Comparison of ENCODE assay signal across 8 mouse cellular contexts in the genomic region with DNA sequence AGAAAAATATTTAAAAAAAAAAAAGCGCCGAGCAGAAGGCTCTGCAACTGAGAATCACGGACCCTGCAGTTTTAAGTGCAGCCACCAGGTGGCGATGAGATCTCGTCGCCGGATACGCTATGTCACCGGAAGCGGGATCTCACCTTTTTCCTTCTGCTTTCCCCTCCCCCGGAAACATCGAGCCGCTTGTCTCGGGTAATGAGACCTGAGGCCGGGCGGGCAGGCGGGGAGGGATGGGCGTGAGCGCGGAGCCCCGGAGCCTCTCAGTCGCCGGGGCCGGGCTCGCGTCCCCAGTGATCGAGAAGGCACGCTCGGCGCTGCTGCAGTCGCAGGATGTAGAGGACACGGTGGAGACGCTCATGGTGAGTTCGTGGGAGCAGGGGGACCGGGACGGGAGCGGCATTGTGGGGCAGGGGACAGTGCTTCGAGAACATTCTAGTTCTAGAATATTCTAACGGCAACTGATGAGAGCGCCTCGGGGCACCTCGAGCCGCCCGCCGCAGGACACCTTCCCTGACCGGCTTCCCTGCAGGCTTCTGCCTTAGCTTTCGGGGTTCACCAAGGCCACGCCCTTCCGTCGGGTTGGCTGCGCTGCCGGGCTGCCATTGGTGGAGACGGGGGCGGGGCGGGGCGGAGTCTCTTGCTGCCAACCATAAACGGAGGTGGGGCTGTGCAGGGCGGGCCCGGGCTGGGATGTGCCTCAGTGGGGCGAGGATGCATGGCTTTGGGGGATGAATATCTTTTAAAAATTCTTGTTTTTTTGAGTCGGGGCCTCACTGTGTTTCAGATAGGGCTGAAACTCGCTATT. TPM values are rescaled to one million over a fixed set of nuclear protein-coding genes. Genes with fewer than 3 reads are reported as not detected.
DNase-seq lines count a peak whose midpoint lies in the region; ATAC-seq lines count a peak whose summit lies in the region.

Gene Slc25a38, plus strand, starts transcription at position 164 of the 808 bp plus-strand sequence.

- peak within 1 kb of the TSS; percentile 88 for H3K27ac ChIP-seq in brown adipose tissue, adult 24 weeks (replicated peaks; ENCODE audit: low read depth, low read length)
- peak within 1 kb of the TSS; percentile 95 for H3K27ac ChIP-seq in heart, embryonic 14.5 days (replicated peaks in 1 of 2; ENCODE audit: control insufficient read depth in 1 of 2, insufficient read depth in 1 of 2, low read depth in 2 of 2, low read length in 2 of 2)
- peak within 1 kb of the TSS; percentile 100 for H3K27ac ChIP-seq in liver, embryonic 13.5 days
- peak within 1 kb of the TSS; percentile 97 for H3K27ac ChIP-seq in stomach, embryonic 16.5 days (ENCODE audit: low read length)

- peak; percentile 95 for ATAC-seq in heart, embryonic 14.5 days (ENCODE audit: insufficient number of reproducible peaks, insufficient read depth, low FRiP score, low read depth)
- peak; percentile 79 for ATAC-seq in liver, embryonic 13.5 days (ENCODE audit: low read depth)
- peak; percentile 97 for ATAC-seq in stomach, embryonic 16.5 days (ENCODE audit: insufficient read depth, low FRiP score)

- H3K27me3 ChIP-seq in heart, embryonic 14.5 days (ENCODE audit: control insufficient read depth, insufficient read depth, low read length) = no peaks in the 10 kb centered on the region
- H3K27me3 ChIP-seq in liver, embryonic 13.5 days = no peaks in the 10 kb centered on the region
- H3K27me3 ChIP-seq in stomach, embryonic 16.5 days (ENCODE audit: control insufficient read depth, insufficient read depth, low read length) = no peaks in the 10 kb centered on the region

- peak within 1 kb of the TSS; percentile 85 for H3K4me2 ChIP-seq in heart, embryonic 14.5 days (ENCODE audit: low read length)
- peak within 1 kb of the TSS; percentile 95 for H3K4me2 ChIP-seq in liver, embryonic 13.5 days
- H3K4me2 ChIP-seq in stomach, embryonic 16.5 days (ENCODE audit: low read depth, low read length) = peak within 1 kb of the TSS; percentile 80

- peaks cover 4% of the 10 kb centered on the region; the same call in 1 of the 2 replicates for H3K4me1 ChIP-seq in brown adipose tissue, adult 24 weeks (ENCODE audit: control insufficient read depth, insufficient read depth, insufficient read length, low read length)
- H3K4me1 ChIP-seq in heart, embryonic 14.5 days (ENCODE audit: control insufficient read depth in 2 of 2, insufficient read depth in 2 of 2, low read length in 2 of 2) = peaks cover 2 to 8% of the 10 kb centered on the region in 2 experiments
- peaks cover 50% of the 10 kb centered on the region for H3K4me1 ChIP-seq in liver, embryonic 13.5 days (replicated peaks)
- peaks cover 20% of the 10 kb centered on the region for H3K4me1 ChIP-seq in stomach, embryonic 16.5 days (ENCODE audit: control insufficient read depth, insufficient read depth, low read length)

- no peaks in the 10 kb centered on the region for H3K9me3 ChIP-seq in heart, embryonic 14.5 days (ENCODE audit: control insufficient read depth, low read length)
- no peaks in the 10 kb centered on the region for H3K9me3 ChIP-seq in liver, embryonic 13.5 days (replicated peaks)
- no peaks in the 10 kb centered on the region for H3K9me3 ChIP-seq in stomach, embryonic 16.5 days (replicated peaks; ENCODE audit: control insufficient read depth, low read length)

- peak within 1 kb of the TSS; percentile 86 for H3K4me3 ChIP-seq in brown adipose tissue, adult 24 weeks (ENCODE audit: insufficient read depth, low read depth, low read length)
- peak within 1 kb of the TSS; percentile 83 to 93 for H3K4me3 ChIP-seq in heart, embryonic 14.5 days (ENCODE audit: control insufficient read depth in 1 of 2, insufficient read depth in 1 of 2, low read depth in 1 of 2, low read length in 2 of 2)
- H3K4me3 ChIP-seq in liver, embryonic 13.5 days (replicated peaks) = peak within 1 kb of the TSS; percentile 89
- H3K4me3 ChIP-seq in stomach, embryonic 16.5 days (replicated peaks; ENCODE audit: low read length) = peak within 1 kb of the TSS; percentile 80

- DNase-seq in CD4-positive, CD25-positive, alpha-beta regulatory T cell, adult 2 months (ENCODE audit: low read depth, low spot score) = peak; percentile 97
- DNase-seq in fibroblast of lung, adult 2 months (ENCODE audit: low read depth) = peak; percentile 82
- peak; percentile 97 for DNase-seq in kidney, postnatal 14 days
- DNase-seq in liver, embryonic 13.5 days = peak; percentile 96
- DNase-seq in neural tube, embryonic 10.5 days (ENCODE audit: extremely low spot score, low spot score) = peak; percentile 94

- H3K9ac ChIP-seq in heart, embryonic 14.5 days (ENCODE audit: low read length) = peak within 1 kb of the TSS; percentile 86
- peak within 1 kb of the TSS; percentile 94 for H3K9ac ChIP-seq in liver, embryonic 13.5 days
- peak within 1 kb of the TSS; percentile 85 for H3K9ac ChIP-seq in stomach, embryonic 16.5 days (ENCODE audit: low read length)

- no peaks in the 10 kb centered on the region for H3K36me3 ChIP-seq in heart, embryonic 14.5 days (ENCODE audit: control insufficient read depth, insufficient read depth, low read length)
- H3K36me3 ChIP-seq in liver, embryonic 13.5 days = no peaks in the 10 kb centered on the region
- H3K36me3 ChIP-seq in stomach, embryonic 16.5 days (ENCODE audit: control insufficient read depth, insufficient read depth, low read length) = no peaks in the 10 kb centered on the region

- WGBS in heart, embryonic 14.5 days = under 1% methylated on average over 62 of the region's 62 CpGs
- under 1% methylated on average over 62 of the region's 62 CpGs for WGBS in liver, embryonic 13.5 days (ENCODE audit: insufficient replicate concordance)
- whole genome bisulfite sequencing in stomach, embryonic 16.5 days = under 1% methylated on average over 62 of the region's 62 CpGs

RNA-seq across cellular contexts. Expression of gene Slc25a38, which starts in this region (rescaled TPM):
- 10.2 and 10.6 TPM in 2 replicates for polyA plus RNA-seq in brown adipose tissue, adult 24 weeks (2012; ENCODE audit: insufficient read depth, insufficient read length, missing spikeins)
- 15.9 and 19.5 TPM in 2 replicates for polyA plus RNA-seq in heart, embryonic 14.5 days (2014; fragmentation: Nextera tagmentation; extraction: Ambion mirVana)
- 137 and 138 TPM in 2 replicates for polyA plus RNA-seq in liver, embryonic 13.5 days (2015; fragmentation: Nextera tagmentation; extraction: Ambion mirVana)
- polyA plus RNA-seq in stomach, embryonic 16.5 days (2015; fragmentation: Nextera tagmentation; extraction: Ambion mirVana) = 34.8 and 35.0 TPM in 2 replicates

Comparison
In these comparisons a context has a peak if more than half of its experiments do, and no peak if none do; other contexts are left out.
1. Peak in every context shown above with its lines: DNase-seq, ATAC-seq, H3K4me3 ChIP-seq and H3K27ac ChIP-seq.